Mouse (Mus musculus): ENCODE results near the gene Mip.
"Not testable (repeated sequence)": the region's sequence is repeated elsewhere in the genome, so short reads cannot be mapped to it uniquely, and the experiment has no call there.

The Mip gene

GRCm38 (mm10) chr10:128247020-128247732 lies 21.5 kb downstream of the Mip start:
- no peak for DNase-seq (ENCODE audit: low read depth, low spot score)

- DNase-seq (ENCODE audit: low read depth, low spot score), result no peak
Observed at GRCm38 (mm10) chr10:128250565-128250964, 24.9 kb downstream of the Mip start.

- no peak for DNase-seq (ENCODE audit: low read depth, low spot score)
Observed at GRCm38 (mm10) chr10:128253677-128254255, 28.1 kb downstream of the Mip start, which contains the start of gene Apon. TSS of gene Apon (plus strand) at chr10:128254096.

- no peak for DNase-seq (ENCODE audit: low read depth, low spot score)
Observed at GRCm38 (mm10) chr10:128255925-128256324, 30.3 kb downstream of the Mip start.

- no peak for DNase-seq (ENCODE audit: low read depth, low spot score)
Observed at GRCm38 (mm10) chr10:128256328-128256727, 30.7 kb downstream of the Mip start.

- DNase-seq (ENCODE audit: low read depth, low spot score), result no peak
Observed at GRCm38 (mm10) chr10:128258953-128259352, 33.3 kb downstream of the Mip start.

GRCm38 (mm10) chr10:128259946-128260345 lies 34.3 kb downstream of the Mip start:
- DNase-seq (ENCODE audit: low read depth, low spot score), result no peak

- not testable (repeated sequence) for DNase-seq (ENCODE audit: low read depth, low spot score)
Observed at GRCm38 (mm10) chr10:128260376-128260775, 34.7 kb downstream of the Mip start.

GRCm38 (mm10) chr10:128262300-128262699 lies 36.7 kb downstream of the Mip start:
- peak; percentile 65 for DNase-seq (ENCODE audit: low read depth, low spot score)

GRCm38 (mm10) chr10:128263393-128264310 lies 38.0 kb downstream of the Mip start:
- DNase-seq (ENCODE audit: low read depth, low spot score), result no peak

GRCm38 (mm10) chr10:128268371-128268770 lies 42.7 kb downstream of the Mip start, which contains the start of gene Apof:
TSS of gene Apof (plus strand) at chr10:128268671.
- no peak for DNase-seq (ENCODE audit: low read depth, low spot score)

- DNase-seq (ENCODE audit: low read depth, low spot score), result no peak
Observed at GRCm38 (mm10) chr10:128269206-128269910, 43.7 kb downstream of the Mip start.

- DNase-seq (ENCODE audit: low read depth, low spot score), result peak; percentile 94
Observed at GRCm38 (mm10) chr10:128270287-128270841, 44.7 kb downstream of the Mip start, which contains the start of gene Stat2. TSS of gene Stat2 (plus strand) at chr10:128270559.

- DNase-seq (ENCODE audit: low read depth, low spot score), result no peak
Observed at GRCm38 (mm10) chr10:128270866-128271265, 45.2 kb downstream of the Mip start.

GRCm38 (mm10) chr10:128271883-128272282 lies 46.2 kb downstream of the Mip start:
- no peak for DNase-seq (ENCODE audit: low read depth, low spot score)

- DNase-seq (ENCODE audit: low read depth, low spot score), result not testable (repeated sequence)
Observed at GRCm38 (mm10) chr10:128272819-128273439, 47.3 kb downstream of the Mip start.

- not testable (repeated sequence) for DNase-seq (ENCODE audit: low read depth, low spot score)
Observed at GRCm38 (mm10) chr10:128275374-128275773, 49.7 kb downstream of the Mip start.

GRCm38 (mm10) chr10:128278158-128278557 lies 52.5 kb downstream of the Mip start:
- no peak for DNase-seq (ENCODE audit: low read depth, low spot score)

- no peak for DNase-seq (ENCODE audit: low read depth, low spot score)
Observed at GRCm38 (mm10) chr10:128280943-128281342, 55.3 kb downstream of the Mip start.

All from WW6 (cell line).